Mouse (Mus musculus) C2C12 (cell line): ENCODE data around the gene Alg1.

Experiments
- CEBPB ChIP-seq: IDR thresholded peaks from one replicate; pipeline ENCODE4 v1.6.1; 2011; ENCODE audit warnings: low read depth, mild to moderate bottlenecking, control low read depth, moderate library complexity
- CTCF ChIP-seq: IDR thresholded peaks from one replicate; pipeline ENCODE4 v1.5.1; 2011; ENCODE audit not compliant: control insufficient read depth, insufficient read depth, insufficient read length
- FOSL1 ChIP-seq: IDR thresholded peaks from one replicate; pipeline ENCODE4 v1.8.0; 2011; ENCODE audit warnings: mild to moderate bottlenecking, low read length; ENCODE audit not compliant: poor library complexity, insufficient read depth, severe bottlenecking
- MAX ChIP-seq: IDR thresholded peaks from one replicate; pipeline ENCODE4 v1.6.1; 2011; ENCODE audit warnings: mild to moderate bottlenecking, control low read depth
- MYOD1 ChIP-seq: IDR thresholded peaks from one replicate; pipeline ENCODE4 v1.6.1; 2011; ENCODE audit warnings: low read depth; ENCODE audit not compliant: control insufficient read depth, insufficient read length
- MYOG ChIP-seq: IDR thresholded peaks from one replicate; pipeline ENCODE4 v1.6.1; 2011; ENCODE audit not compliant: control insufficient read depth, insufficient read length; ENCODE audit errors: extremely low read depth
- USF1 ChIP-seq: IDR thresholded peaks from one replicate; pipeline ENCODE4 v1.6.1; 2011; ENCODE audit warnings: low read depth, mild to moderate bottlenecking, control low read depth, moderate library complexity

DNA sequence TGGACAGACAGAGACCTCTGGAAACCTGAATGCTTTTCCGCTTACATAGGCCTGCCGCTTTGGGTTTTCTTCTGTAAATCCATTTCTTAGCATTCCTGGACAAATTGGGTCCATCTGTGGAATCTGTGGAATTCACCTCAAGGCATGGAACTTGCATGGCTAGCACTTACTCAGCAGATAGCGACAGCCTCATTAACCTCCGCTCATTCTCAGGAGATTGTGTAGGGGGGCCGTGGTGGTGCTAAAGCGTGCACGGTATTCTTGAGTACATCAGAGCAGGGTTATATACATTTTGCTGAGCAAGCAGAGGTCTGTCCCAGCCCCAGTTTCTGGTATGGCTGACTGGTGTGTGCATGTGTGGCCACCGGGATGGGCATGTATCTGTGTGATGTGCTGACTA is 29.7 kb downstream of the Alg1 start:
- no peak for TF ChIP-seq CTCF
- no peak for TF ChIP-seq MAX
- TF ChIP-seq USF1, result no peak
- no peak for TF ChIP-seq CEBPB
- no peak for TF ChIP-seq MYOD1
- no peak for TF ChIP-seq MYOG
- TF ChIP-seq FOSL1, result no peak
